Mouse (Mus musculus) stomach, postnatal 0 days (tissue): ENCODE measurements around the gene Uox.

ENCODE experiments used
- CTCF ChIP-seq: IDR thresholded peaks from 2 replicates; pipeline ENCODE4 v1.5.1; 2016; ENCODE audit warnings: antibody characterized with exemption, low read depth, mild to moderate bottlenecking, moderate library complexity
- EP300 ChIP-seq: optimal IDR thresholded peaks from 2 replicates; pipeline ENCODE3; 2016; ENCODE audit warnings: antibody characterized with exemption

DNA sequence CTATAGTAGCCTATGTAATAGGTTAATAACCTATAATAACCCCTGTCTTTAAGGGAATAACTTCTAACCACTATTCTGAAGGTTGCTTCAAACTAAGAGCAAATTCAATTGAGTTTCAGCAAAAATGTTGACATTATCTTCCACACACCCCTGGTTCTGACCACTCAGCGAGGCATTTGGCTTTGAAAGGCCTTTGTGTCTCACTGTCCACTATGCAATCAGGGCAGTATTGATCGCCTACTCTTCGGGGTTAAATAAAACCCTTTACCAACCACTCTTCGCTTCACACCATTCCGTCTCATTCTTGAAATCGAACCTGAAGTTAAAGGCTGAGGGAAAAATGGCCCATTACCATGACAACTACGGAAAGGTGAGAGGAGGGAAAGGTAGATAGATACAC lies 26.6 kb downstream of the Uox start:
- TF ChIP-seq EP300 (no peak), CTCF (no peak)
